Mouse (Mus musculus): Measurements from ENCODE around the gene Gm525. TPM values are rescaled to one million over a fixed set of nuclear protein-coding genes. Genes with fewer than 3 reads are reported as not detected.

Gm525 gene
- total and polyA plus RNA-seq, 2 experiments from 2014 or later: 0.48 TPM; not detected in 1

DNA sequence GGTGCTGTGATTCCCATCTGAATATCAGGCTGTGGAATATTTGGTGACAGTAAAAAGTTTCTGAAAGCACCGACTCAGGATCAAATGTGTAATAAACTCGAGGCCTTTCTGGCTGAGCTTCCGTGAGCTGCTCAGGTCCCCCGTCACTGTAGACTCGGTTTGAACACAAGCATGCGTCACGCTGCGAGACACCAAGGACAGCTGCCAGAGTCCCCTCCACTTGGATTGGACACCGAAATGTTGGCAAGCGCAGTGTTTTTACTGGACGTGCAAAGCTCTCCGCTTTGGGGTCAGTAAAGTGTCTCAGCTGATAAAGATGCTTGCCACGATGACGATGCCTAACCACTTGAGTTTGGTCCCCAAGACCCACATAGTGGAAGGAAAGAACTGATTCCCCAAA lies 5.0 kb upstream of the Gm525 start:
- Histone ChIP-seq H3K27me3 (ENCODE audit: insufficient read depth, low read length) (no peaks in the 10 kb centered on the region), H3K27ac (no peak overlapping the region), H3K36me3 (ENCODE audit: insufficient read depth, low read length) (no peaks in the 10 kb centered on the region), H3K4me2 (ENCODE audit: low read depth, low read length) (no peak overlapping the region), H3K9ac (replicated peaks; ENCODE audit: low read length) (no peak overlapping the region), H3K4me1 (ENCODE audit: insufficient read depth, low read length) (no peaks in the 10 kb centered on the region), H3K9me3 (ENCODE audit: low read length) (no peaks in the 10 kb centered on the region), H3K4me3 (ENCODE audit: low read length) (no peak overlapping the region)
- WGBS: 82% methylated on average over 14 of the region's 14 CpGs
- no peak for DNase-seq (ENCODE audit: low spot score)
- TF ChIP-seq CTCF (IDR thresholded peaks at IDR 0.05; ENCODE audit: low read depth): no peak
- no peak for ATAC-seq

GRCm38 (mm10) chr11:89069303-89069702 lies 4.3 kb upstream of the Gm525 start:
- Histone ChIP-seq H3K4me2 (ENCODE audit: low read depth, low read length) (no peak overlapping the region), H3K4me3 (ENCODE audit: low read length) (no peak overlapping the region), H3K27ac (no peak overlapping the region), H3K4me1 (ENCODE audit: insufficient read depth, low read length) (no peaks in the 10 kb centered on the region), H3K27me3 (ENCODE audit: insufficient read depth, low read length) (no peaks in the 10 kb centered on the region), H3K9me3 (ENCODE audit: low read length) (no peaks in the 10 kb centered on the region), H3K36me3 (ENCODE audit: insufficient read depth, low read length) (no peaks in the 10 kb centered on the region), H3K9ac (replicated peaks; ENCODE audit: low read length) (no peak overlapping the region)
- TF ChIP-seq CTCF (IDR thresholded peaks at IDR 0.05; ENCODE audit: low read depth): peak; percentile 89
- 29% methylated on average over 6 of the region's 6 CpGs for WGBS
- DNase-seq (ENCODE audit: low spot score): peak; percentile 75
- no peak for ATAC-seq

- DNase-seq (ENCODE audit: low spot score): no peak
- 77% methylated on average over 5 of the region's 5 CpGs for WGBS
- Histone ChIP-seq H3K4me2 (ENCODE audit: low read depth, low read length) (no peak overlapping the region), H3K27ac (no peak overlapping the region), H3K4me3 (ENCODE audit: low read length) (no peak overlapping the region), H3K4me1 (ENCODE audit: insufficient read depth, low read length) (no peaks in the 10 kb centered on the region), H3K9ac (replicated peaks; ENCODE audit: low read length) (no peak overlapping the region), H3K9me3 (ENCODE audit: low read length) (no peaks in the 10 kb centered on the region), H3K27me3 (ENCODE audit: insufficient read depth, low read length) (no peaks in the 10 kb centered on the region), H3K36me3 (ENCODE audit: insufficient read depth, low read length) (no peaks in the 10 kb centered on the region)
- no peak for ATAC-seq
- TF ChIP-seq CTCF (IDR thresholded peaks at IDR 0.05; ENCODE audit: low read depth): no peak
Measured at GRCm38 (mm10) chr11:89071522-89071921, 2.1 kb upstream of the Gm525 start.

GRCm38 (mm10) chr11:89074783-89075413 lies 1.3 kb downstream of the Gm525 start:
- Histone ChIP-seq H3K36me3 (ENCODE audit: insufficient read depth, low read length) (no peaks in the 10 kb centered on the region), H3K9ac (replicated peaks; ENCODE audit: low read length) (no peak overlapping the region), H3K27ac (no peak overlapping the region), H3K9me3 (ENCODE audit: low read length) (no peaks in the 10 kb centered on the region), H3K27me3 (ENCODE audit: insufficient read depth, low read length) (no peaks in the 10 kb centered on the region), H3K4me1 (ENCODE audit: insufficient read depth, low read length) (no peaks in the 10 kb centered on the region), H3K4me3 (ENCODE audit: low read length) (no peak overlapping the region), H3K4me2 (ENCODE audit: low read depth, low read length) (no peak overlapping the region)
- DNase-seq (ENCODE audit: low spot score): no peak
- ATAC-seq: no peak
- no peak for TF ChIP-seq CTCF (IDR thresholded peaks at IDR 0.05; ENCODE audit: low read depth)
- 63% methylated on average over 19 of the region's 19 CpGs for WGBS

DNA sequence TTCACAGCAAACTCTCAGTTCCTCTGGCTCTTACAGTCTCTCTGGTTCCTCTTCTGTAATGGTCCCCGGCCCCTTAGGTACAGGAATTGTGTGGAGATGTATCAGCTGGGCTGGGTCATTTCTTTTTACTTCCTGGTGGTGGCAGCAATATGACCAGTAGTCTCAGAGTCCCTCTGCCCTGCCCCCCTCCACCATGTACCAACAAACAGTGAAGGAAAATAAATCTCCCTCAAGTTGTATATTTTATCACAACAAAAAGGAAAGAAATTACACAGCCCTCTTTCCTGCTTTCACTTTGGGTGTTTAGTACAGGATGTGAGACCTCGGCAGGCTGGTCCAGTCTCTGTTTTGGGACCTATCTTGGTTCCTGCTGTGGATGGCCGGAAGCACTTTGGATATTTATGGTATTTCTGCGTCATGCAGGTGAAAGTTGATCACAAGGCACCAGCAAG lies 2.8 kb downstream of the Gm525 start:
- 83% methylated on average over 4 of the region's 4 CpGs for WGBS

GRCm38 (mm10) chr11:89077601-89078000 lies 4.0 kb downstream of the Gm525 start:
- Histone ChIP-seq H3K9ac (replicated peaks; ENCODE audit: low read length) (no peak overlapping the region), H3K27ac (no peak overlapping the region), H3K36me3 (ENCODE audit: insufficient read depth, low read length) (no peaks in the 10 kb centered on the region), H3K9me3 (ENCODE audit: low read length) (no peaks in the 10 kb centered on the region), H3K4me1 (ENCODE audit: insufficient read depth, low read length) (no peaks in the 10 kb centered on the region), H3K4me3 (ENCODE audit: low read length) (no peak overlapping the region), H3K4me2 (ENCODE audit: low read depth, low read length) (no peak overlapping the region), H3K27me3 (ENCODE audit: insufficient read depth, low read length) (no peaks in the 10 kb centered on the region)
- WGBS: 89% methylated on average over 8 of the region's 8 CpGs
- ATAC-seq: no peak
- no peak for TF ChIP-seq CTCF (IDR thresholded peaks at IDR 0.05; ENCODE audit: low read depth)
- DNase-seq (ENCODE audit: low spot score): no peak

More for the DNA sequence above, 2.8 kb downstream of the Gm525 start:
- no peaks in the 10 kb centered on the region for H3K4me1 ChIP-seq (ENCODE audit: insufficient read depth, low read length)
- DNase-seq (ENCODE audit: low spot score) (peak; percentile 25), ATAC-seq (no peak)
- no peak overlapping the region for H3K27ac ChIP-seq
- H3K27me3 ChIP-seq (ENCODE audit: insufficient read depth, low read length): no peaks in the 10 kb centered on the region
- no peak overlapping the region for H3K9ac ChIP-seq (replicated peaks; ENCODE audit: low read length)
- 0 out of 2 replicates have a peak, but pooled peaks have one; percentile 5 for TF ChIP-seq CTCF (IDR thresholded peaks at IDR 0.05; ENCODE audit: low read depth)
- H3K9me3 ChIP-seq (ENCODE audit: low read length): no peaks in the 10 kb centered on the region
- H3K36me3 ChIP-seq (ENCODE audit: insufficient read depth, low read length): no peaks in the 10 kb centered on the region
- no peak overlapping the region for H3K4me3 ChIP-seq (ENCODE audit: low read length)
- no peak overlapping the region for H3K4me2 ChIP-seq (ENCODE audit: low read depth, low read length)

- Histone ChIP-seq H3K27me3 (ENCODE audit: insufficient read depth, low read length) (no peaks in the 10 kb centered on the region), H3K9me3 (ENCODE audit: low read length) (no peaks in the 10 kb centered on the region), H3K4me3 (ENCODE audit: low read length) (no peak overlapping the region), H3K27ac (no peak overlapping the region), H3K9ac (replicated peaks; ENCODE audit: low read length) (no peak overlapping the region), H3K4me2 (ENCODE audit: low read depth, low read length) (no peak overlapping the region), H3K4me1 (ENCODE audit: insufficient read depth, low read length) (no peaks in the 10 kb centered on the region), H3K36me3 (ENCODE audit: insufficient read depth, low read length) (no peaks in the 10 kb centered on the region)
- no peak for ATAC-seq
- no peak for TF ChIP-seq CTCF (IDR thresholded peaks at IDR 0.05; ENCODE audit: low read depth)
- no peak for DNase-seq (ENCODE audit: low spot score)
- WGBS: 90% methylated on average over 3 of the region's 3 CpGs
Measured at GRCm38 (mm10) chr11:89078305-89078704, 4.7 kb downstream of the Gm525 start.
